Mouse (Mus musculus) right cerebral cortex, postnatal 25 days (tissue): Measurements from ENCODE around the gene Pfkm.

Experiments
- DNase-seq: peaks from one replicate; pipeline ENCODE4 v3.0.0; 2022

Gene Pfkm

DNA sequence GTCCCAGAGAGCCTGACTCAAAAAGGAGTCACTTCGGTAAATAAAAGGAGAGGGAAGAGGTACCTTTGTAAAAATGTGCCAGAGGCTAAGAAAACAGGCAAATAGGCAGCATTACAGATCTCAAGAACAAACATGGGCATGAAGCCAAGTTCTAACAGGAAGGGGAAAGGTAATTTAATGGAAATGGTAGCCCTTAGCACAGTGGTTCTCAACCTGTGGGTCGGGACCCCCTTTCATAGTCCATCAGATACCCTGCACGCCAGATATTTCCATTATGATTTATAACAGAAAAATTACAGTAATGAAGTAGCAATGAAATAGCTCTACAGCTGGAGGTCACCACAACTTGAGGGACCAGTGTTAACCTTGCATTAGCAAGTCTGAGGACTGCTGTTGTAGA lies 84.9 kb downstream of the Pfkm start:
- no peak for DNase-seq

DNA sequence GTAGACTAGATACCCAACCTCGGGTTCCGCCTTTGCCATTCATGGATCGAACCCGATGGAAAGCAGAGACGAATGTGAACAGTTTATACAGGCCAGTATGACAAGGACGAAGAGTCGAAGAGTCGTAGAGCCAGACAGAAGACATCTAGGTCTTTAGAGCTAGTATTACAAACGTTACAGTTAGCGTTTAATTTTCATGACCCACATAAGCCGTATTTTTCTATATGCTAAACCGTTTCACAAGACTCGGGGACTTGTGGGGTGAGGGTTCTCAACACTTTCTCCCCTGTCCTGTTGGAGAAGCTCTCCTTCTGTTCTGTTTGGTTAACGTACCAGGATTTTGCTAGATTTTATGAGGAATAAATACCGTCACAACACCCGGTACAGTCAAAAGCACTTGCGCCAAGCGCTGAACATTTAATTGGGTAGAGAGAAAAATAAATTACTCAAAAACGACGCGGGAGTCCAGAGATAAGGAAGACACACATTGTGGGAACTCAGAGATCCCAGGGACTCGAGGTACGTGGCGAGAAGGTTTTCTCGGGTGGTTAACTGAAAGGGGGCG lies 88.3 kb downstream of the Pfkm start:
- no peak for DNase-seq

DNA sequence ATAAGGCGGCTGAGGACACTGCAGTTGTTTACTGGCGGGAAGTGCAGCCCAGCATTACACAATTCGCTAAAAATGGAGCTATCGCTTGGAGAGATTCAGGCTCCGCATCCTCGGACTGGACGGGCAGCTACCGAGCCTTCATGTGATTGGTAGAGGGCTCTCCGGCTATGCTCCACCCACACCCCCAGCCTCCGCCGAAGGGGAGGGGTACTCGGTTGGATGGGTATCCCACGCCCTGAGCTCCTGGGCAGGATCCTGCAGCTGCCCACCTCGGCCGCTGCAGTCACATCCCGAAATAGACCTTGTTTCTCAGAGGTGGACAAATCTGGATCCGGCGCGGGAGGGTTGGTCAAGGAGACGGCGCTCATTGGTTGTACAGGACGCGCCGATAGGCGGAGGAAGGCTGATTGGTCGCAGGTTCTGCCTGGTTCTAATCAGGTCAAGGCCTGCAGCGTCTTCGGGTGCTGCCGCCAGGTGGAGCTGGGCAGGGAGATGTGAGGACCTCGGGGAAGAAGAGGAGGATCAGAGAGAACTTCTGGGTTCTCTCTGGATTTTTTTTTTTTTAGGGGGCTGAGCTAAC lies 88.8 kb downstream of the Pfkm start:
- peak; percentile 92 for DNase-seq
